Mouse (Mus musculus) liver, embryonic 12.5 days (tissue): ENCODE results near the gene Vezt. TPM values are rescaled to one million over a fixed set of nuclear protein-coding genes. Genes with fewer than 3 reads are reported as not detected.
A peak's percentile ranks its signal among the peaks of the same experiment; 100 is the strongest.

Experiments used
- ATAC-seq: fragments of 200-750 bp; cut with Nextera tagmentation; 2 replicates; pipeline ENCODE4 v1.8.0; 2017; ENCODE audit warnings: moderate number of reproducible peaks, mild to moderate bottlenecking, moderate library complexity
- H3K27ac ChIP-seq: fragments of 300-500 bp; sonication (generic); 2 replicates; pipeline ENCODE4 v1.5.1; 2016; ENCODE audit warnings: mild to moderate bottlenecking
- H3K27me3 ChIP-seq: fragments of 300-500 bp; sonication (generic); replicated peaks from 2 replicates; pipeline ENCODE4 v1.6.1; 2016; ENCODE audit warnings: mild to moderate bottlenecking, moderate library complexity
- H3K36me3 ChIP-seq: fragments of 300-500 bp; sonication (generic); 2 replicates; pipeline ENCODE4 v1.6.1; 2016; ENCODE audit warnings: mild to moderate bottlenecking, moderate library complexity
- H3K4me1 ChIP-seq: fragments of 300-500 bp; sonication (generic); 2 replicates; pipeline ENCODE4 v1.6.1; 2016
- H3K4me2 ChIP-seq: fragments of 300-500 bp; sonication (generic); 2 replicates; pipeline ENCODE4 v1.6.1; 2016; ENCODE audit warnings: mild to moderate bottlenecking, moderate library complexity
- H3K4me3 ChIP-seq: fragments of 300-500 bp; sonication (generic); 2 replicates; pipeline ENCODE4 v1.5.1; 2016; ENCODE audit warnings: mild to moderate bottlenecking, moderate library complexity
- H3K9ac ChIP-seq: fragments of 300-500 bp; sonication (generic); 2 replicates; pipeline ENCODE4 v1.6.1; 2016; ENCODE audit warnings: mild to moderate bottlenecking, moderate library complexity
- H3K9me3 ChIP-seq: fragments of 300-500 bp; sonication (generic); replicated peaks from 2 replicates; pipeline ENCODE4 v1.6.1; 2016; ENCODE audit warnings: mild to moderate bottlenecking, moderate library complexity
- WGBS: fragments of 180-500 bp; shearing (Covaris S2); methylation state at CpG from one replicate; pipeline ENCODE4 v1.1.7; 2016; ENCODE audit not compliant: insufficient replicate concordance; 5-methylcytosine and 5-hydroxymethylcytosine counted together
- polyA plus RNA-seq: library from polyadenylated mRNA; unstranded; fragments of >200 nt; fragmentation: Nextera tagmentation; extraction: Ambion mirVana; gene quantifications from 2 replicates; pipeline ENCODE4 v1.2.1, GENCODE M21; 2016

The Vezt gene
- polyA plus RNA-seq, 1 experiment from 2014 or later, result 13.3 TPM

DNA sequence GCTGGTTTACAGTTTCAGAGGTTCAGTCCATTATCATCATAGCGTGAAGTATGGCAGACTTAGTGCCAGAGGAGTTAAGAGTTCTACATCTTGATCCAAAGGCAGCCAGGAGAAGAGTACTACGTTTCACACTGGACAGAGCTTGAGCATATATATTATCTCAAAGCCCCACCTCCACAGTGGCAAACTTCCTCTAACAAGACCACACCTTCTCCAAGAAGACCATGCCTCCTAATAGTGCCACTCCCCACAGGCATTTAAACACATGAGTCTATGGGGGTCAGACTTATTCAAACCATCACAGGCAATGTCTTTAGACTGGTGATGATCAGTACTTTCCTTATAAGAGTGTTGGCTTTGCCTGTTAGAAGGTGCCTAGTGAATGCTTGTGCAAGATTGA lies 117.5 kb downstream of the Vezt start:
- ATAC-seq, result peak; percentile 84
- no peaks in the 10 kb centered on the region for H3K9me3 ChIP-seq
- WGBS, result 37% methylated on average over 2 of the region's 2 CpGs
- no peak overlapping the region for H3K4me3 ChIP-seq
- H3K36me3 ChIP-seq, result no peaks in the 10 kb centered on the region
- H3K4me1 ChIP-seq, result peaks cover 60% of the 10 kb centered on the region
- no peak overlapping the region for H3K9ac ChIP-seq
- H3K4me2 ChIP-seq, result no peak overlapping the region
- H3K27ac ChIP-seq, result peak overlapping the region; percentile 46; the same call in 1 of the 2 replicates
- no peaks in the 10 kb centered on the region for H3K27me3 ChIP-seq

GRCm38 (mm10) chr10:93916778-93917177 lies 118.8 kb downstream of the Vezt start:
- H3K36me3 ChIP-seq, result no peaks in the 10 kb centered on the region
- H3K4me2 ChIP-seq, result no peak overlapping the region
- no peak overlapping the region for H3K27ac ChIP-seq
- H3K4me1 ChIP-seq, result peaks cover 73% of the 10 kb centered on the region
- no peak overlapping the region for H3K9ac ChIP-seq
- no peaks in the 10 kb centered on the region for H3K27me3 ChIP-seq
- WGBS, result 74% methylated on average over 2 of the region's 2 CpGs
- H3K9me3 ChIP-seq, result no peaks in the 10 kb centered on the region
- ATAC-seq, result no peak
- no peak overlapping the region for H3K4me3 ChIP-seq

DNA sequence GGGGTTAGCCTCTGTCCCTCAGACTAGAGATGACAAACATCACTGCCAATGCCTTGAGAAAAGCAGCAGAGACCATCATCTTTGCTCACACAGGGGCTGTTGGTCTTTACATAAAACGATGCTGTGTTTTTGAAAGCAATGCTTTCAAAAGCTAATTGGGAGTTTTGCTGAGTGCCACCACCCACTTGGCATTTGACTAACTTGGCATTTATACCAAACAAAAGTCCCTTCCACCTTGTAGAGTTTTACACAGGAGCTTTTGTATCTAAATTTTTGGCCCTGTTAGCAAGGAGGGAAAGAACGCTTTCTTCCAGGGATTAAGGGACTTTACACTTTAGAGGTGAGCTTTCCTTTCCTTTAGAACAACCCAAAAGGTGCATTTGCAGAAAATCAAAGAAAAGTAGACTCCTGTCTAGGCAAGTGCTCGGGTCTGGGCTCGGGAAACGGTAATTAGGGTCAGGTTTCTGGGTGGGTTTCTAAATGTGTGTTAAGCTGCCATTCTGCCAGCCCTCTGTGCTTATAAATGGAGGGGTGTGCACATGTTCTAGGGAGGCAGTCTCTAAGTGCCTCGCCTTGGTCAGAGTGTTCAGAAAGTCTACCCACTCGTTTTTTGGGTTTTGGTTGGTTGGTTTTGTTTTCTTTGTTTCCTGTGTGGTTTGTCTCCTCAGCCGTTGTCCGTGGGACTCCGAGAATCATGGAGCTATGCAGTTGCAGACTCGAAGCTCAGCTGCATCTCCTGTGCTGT lies 119.9 kb downstream of the Vezt start:
- no peak for ATAC-seq
- H3K27ac ChIP-seq, result no peak overlapping the region
- peaks cover 74% of the 10 kb centered on the region for H3K4me1 ChIP-seq
- 35% methylated on average over 11 of the region's 11 CpGs for WGBS
- H3K9ac ChIP-seq, result no peak overlapping the region
- no peak overlapping the region for H3K4me2 ChIP-seq
- no peak overlapping the region for H3K4me3 ChIP-seq
- no peaks in the 10 kb centered on the region for H3K36me3 ChIP-seq
- H3K27me3 ChIP-seq, result no peaks in the 10 kb centered on the region
- H3K9me3 ChIP-seq, result no peaks in the 10 kb centered on the region

DNA sequence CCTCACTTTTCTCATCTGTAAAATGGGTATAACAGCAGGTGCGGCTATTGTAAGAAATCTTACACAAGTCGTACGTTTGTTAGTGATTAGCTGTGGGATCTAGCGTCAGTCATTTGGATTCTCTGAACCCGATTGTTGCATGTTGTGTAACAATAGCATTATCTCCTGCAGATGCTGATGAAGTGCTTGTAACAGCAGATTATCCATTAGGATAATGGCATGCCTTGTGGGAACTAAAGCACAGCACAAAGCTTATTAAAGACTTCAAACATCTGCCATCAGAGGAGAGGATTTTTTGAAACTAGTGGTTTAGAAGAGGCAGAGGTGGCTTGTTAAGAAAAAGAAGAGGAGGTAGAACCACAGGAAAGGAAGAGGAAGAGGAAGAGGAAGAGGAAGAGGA lies 122.1 kb downstream of the Vezt start:
- Histone ChIP-seq H3K27me3 (no peaks in the 10 kb centered on the region), H3K36me3 (no peaks in the 10 kb centered on the region), H3K4me2 (no peak overlapping the region), H3K4me1 (peaks cover 80% of the 10 kb centered on the region), H3K4me3 (no peak overlapping the region), H3K27ac (peak overlapping the region; percentile 82; the same call in 1 of the 2 replicates), H3K9me3 (no peaks in the 10 kb centered on the region), H3K9ac (no peak overlapping the region)
- 76% methylated on average over 5 of the region's 5 CpGs for WGBS
- ATAC-seq, result no peak

DNA sequence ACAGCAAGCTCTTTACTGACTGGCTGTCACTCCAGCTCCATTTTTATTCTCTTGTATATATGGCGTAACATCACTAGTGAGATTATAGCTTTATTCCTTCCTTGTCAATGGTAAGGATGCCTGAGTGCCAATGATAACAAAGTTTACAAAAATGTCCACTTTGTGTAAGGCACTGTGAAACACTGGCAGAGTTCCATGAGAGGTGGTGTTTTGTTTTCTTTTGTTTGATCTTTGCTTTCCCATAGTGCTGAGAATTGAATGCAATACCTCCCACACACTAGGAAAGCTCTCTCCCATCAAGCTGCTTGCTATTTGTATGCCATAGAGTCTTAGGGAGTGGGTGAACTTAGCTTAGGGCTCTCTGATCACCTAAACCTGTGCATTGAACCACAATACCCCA lies 122.7 kb downstream of the Vezt start:
- Histone ChIP-seq H3K4me1 (peaks cover 74% of the 10 kb centered on the region), H3K9me3 (no peaks in the 10 kb centered on the region), H3K9ac (peak overlapping the region; percentile 42), H3K4me2 (peak overlapping the region; percentile 50; the same call in 1 of the 2 replicates), H3K4me3 (no peak overlapping the region), H3K27me3 (no peaks in the 10 kb centered on the region), H3K36me3 (no peaks in the 10 kb centered on the region), H3K27ac (peak overlapping the region; percentile 82)
- ATAC-seq, result no peak
- WGBS, result 63% methylated on average over 1 of the region's 1 CpGs

GRCm38 (mm10) chr10:93912136-93912855 lies 123.3 kb downstream of the Vezt start:
- no peaks in the 10 kb centered on the region for H3K36me3 ChIP-seq
- peak; percentile 85 for ATAC-seq
- no peak overlapping the region for H3K4me3 ChIP-seq
- no peaks in the 10 kb centered on the region for H3K9me3 ChIP-seq
- H3K4me1 ChIP-seq, result peaks cover 68% of the 10 kb centered on the region
- peak overlapping the region; percentile 42; the same call in 1 of the 2 replicates for H3K9ac ChIP-seq
- H3K27ac ChIP-seq, result peak overlapping the region; percentile 82
- peak overlapping the region; percentile 50 for H3K4me2 ChIP-seq
- 69% methylated on average over 5 of the region's 5 CpGs for WGBS
- no peaks in the 10 kb centered on the region for H3K27me3 ChIP-seq

GRCm38 (mm10) chr10:93911326-93911725 lies 124.3 kb downstream of the Vezt start:
- Histone ChIP-seq H3K36me3 (no peaks in the 10 kb centered on the region), H3K4me2 (peak overlapping the region; percentile 25; the same call in 1 of the 2 replicates), H3K4me3 (no peak overlapping the region), H3K27me3 (no peaks in the 10 kb centered on the region), H3K27ac (peak overlapping the region; percentile 82), H3K9ac (0 out of 2 replicates have a peak overlapping the region, but pooled peaks have one; percentile 4), H3K9me3 (no peaks in the 10 kb centered on the region), H3K4me1 (peaks cover 66% of the 10 kb centered on the region)
- ATAC-seq, result no peak; the same call in 1 of the 2 replicates
- 30% methylated on average over 5 of the region's 5 CpGs for WGBS

- Histone ChIP-seq H3K9ac (no peak overlapping the region), H3K4me3 (no peak overlapping the region), H3K27me3 (no peaks in the 10 kb centered on the region), H3K4me2 (no peak overlapping the region), H3K27ac (0 out of 2 replicates have a peak overlapping the region, but pooled peaks have one; percentile 22), H3K9me3 (no peaks in the 10 kb centered on the region), H3K36me3 (no peaks in the 10 kb centered on the region), H3K4me1 (peaks cover 54% of the 10 kb centered on the region)
- ATAC-seq, result peak; percentile 50; the same call in 1 of the 2 replicates
- 73% methylated on average over 5 of the region's 5 CpGs for WGBS
Observed at GRCm38 (mm10) chr10:93909811-93910446, 125.7 kb downstream of the Vezt start.

- ATAC-seq, result no peak
- no peak overlapping the region for H3K9ac ChIP-seq
- H3K4me2 ChIP-seq, result no peak overlapping the region
- H3K36me3 ChIP-seq, result no peaks in the 10 kb centered on the region
- no peaks in the 10 kb centered on the region for H3K27me3 ChIP-seq
- H3K4me3 ChIP-seq, result no peak overlapping the region
- no peak overlapping the region for H3K27ac ChIP-seq
- no peaks in the 10 kb centered on the region for H3K9me3 ChIP-seq
- peaks cover 51% of the 10 kb centered on the region for H3K4me1 ChIP-seq
- WGBS, result 56% methylated on average over 1 of the region's 1 CpGs
Observed at GRCm38 (mm10) chr10:93909015-93909414, 126.6 kb downstream of the Vezt start.

DNA sequence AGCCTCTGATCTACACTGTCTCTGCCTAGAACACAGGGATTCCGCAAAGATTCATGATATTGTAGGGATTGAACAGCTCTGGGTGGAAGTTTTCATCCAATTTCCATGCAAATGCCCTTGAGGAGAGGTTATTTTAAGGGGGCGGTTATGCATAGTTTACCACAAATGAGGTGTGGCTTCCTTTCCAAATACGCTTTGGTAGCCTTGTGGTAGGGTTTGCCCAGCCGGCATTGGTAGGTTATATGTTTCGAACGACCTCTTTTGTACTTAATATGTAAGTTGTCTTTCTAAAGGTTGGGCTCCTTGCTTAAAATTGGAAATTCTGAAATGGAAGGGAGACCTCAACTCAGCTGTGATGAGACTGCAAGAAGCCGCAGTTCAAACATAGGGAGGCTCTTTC lies 127.1 kb downstream of the Vezt start:
- no peak overlapping the region for H3K9ac ChIP-seq
- H3K27ac ChIP-seq, result no peak overlapping the region
- H3K27me3 ChIP-seq, result no peaks in the 10 kb centered on the region
- no peaks in the 10 kb centered on the region for H3K9me3 ChIP-seq
- 60% methylated on average over 7 of the region's 7 CpGs for WGBS
- no peak overlapping the region for H3K4me2 ChIP-seq
- no peak overlapping the region for H3K4me3 ChIP-seq
- H3K4me1 ChIP-seq, result peaks cover 52% of the 10 kb centered on the region
- ATAC-seq, result no peak
- no peaks in the 10 kb centered on the region for H3K36me3 ChIP-seq

DNA sequence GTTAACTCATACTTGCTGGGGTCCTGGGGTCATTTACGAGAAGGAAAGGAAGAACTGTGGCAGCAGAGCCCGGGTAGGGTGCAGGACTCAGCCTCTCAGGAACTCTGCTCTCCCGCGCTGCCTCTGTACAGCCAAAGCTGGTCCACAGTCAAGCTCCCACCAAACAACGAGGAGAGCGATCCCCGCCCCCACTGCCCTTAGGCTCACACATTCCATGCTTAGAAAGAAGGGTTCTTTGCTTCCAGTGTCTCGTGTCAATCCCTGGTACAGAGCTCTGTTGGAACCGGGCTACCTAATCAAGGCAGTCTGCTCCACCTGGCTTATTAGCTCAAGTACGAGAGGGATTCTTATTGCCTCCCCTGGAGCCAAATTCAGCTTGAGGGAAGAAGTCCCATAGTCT lies 128.2 kb downstream of the Vezt start:
- ATAC-seq, result no peak
- 58% methylated on average over 10 of the region's 10 CpGs for WGBS
- H3K4me2 ChIP-seq, result no peak overlapping the region
- no peaks in the 10 kb centered on the region for H3K9me3 ChIP-seq
- no peak overlapping the region for H3K9ac ChIP-seq
- H3K4me3 ChIP-seq, result no peak overlapping the region
- H3K27me3 ChIP-seq, result no peaks in the 10 kb centered on the region
- H3K4me1 ChIP-seq, result peaks cover 42% of the 10 kb centered on the region
- H3K36me3 ChIP-seq, result no peaks in the 10 kb centered on the region
- H3K27ac ChIP-seq, result no peak overlapping the region

- Histone ChIP-seq H3K4me2 (no peak overlapping the region), H3K9ac (no peak overlapping the region), H3K4me1 (peaks cover 23% of the 10 kb centered on the region), H3K9me3 (no peaks in the 10 kb centered on the region), H3K27me3 (peaks cover 14% of the 10 kb centered on the region), H3K4me3 (no peak overlapping the region), H3K36me3 (no peaks in the 10 kb centered on the region), H3K27ac (no peak overlapping the region)
- no peak for ATAC-seq
- WGBS, result 64% methylated on average over 11 of the region's 11 CpGs
Observed at GRCm38 (mm10) chr10:93899907-93900306, 135.7 kb downstream of the Vezt start.
